Mouse (Mus musculus) brain, embryonic 14.5 days (tissue): Measurements from ENCODE around the gene Sdad1.

ENCODE experiments used
- CTCF ChIP-seq: fragments of 200-500 bp; IDR thresholded peaks from 2 replicates; pipeline ENCODE4 v1.5.1; 2012; ENCODE audit warnings: inconsistent platforms, mild to moderate bottlenecking, moderate library complexity, borderline replicate concordance; ENCODE audit not compliant: insufficient read depth, insufficient read length; ENCODE audit errors: extremely low read depth
- POLR2A ChIP-seq: fragments of 200-500 bp; IDR thresholded peaks from 2 replicates; pipeline ENCODE4 v1.6.1; 2012; ENCODE audit warnings: mild to moderate bottlenecking, inconsistent platforms, borderline replicate concordance; ENCODE audit not compliant: poor library complexity, insufficient read depth, insufficient read length, severe bottlenecking; ENCODE audit errors: extremely low read depth

DNA sequence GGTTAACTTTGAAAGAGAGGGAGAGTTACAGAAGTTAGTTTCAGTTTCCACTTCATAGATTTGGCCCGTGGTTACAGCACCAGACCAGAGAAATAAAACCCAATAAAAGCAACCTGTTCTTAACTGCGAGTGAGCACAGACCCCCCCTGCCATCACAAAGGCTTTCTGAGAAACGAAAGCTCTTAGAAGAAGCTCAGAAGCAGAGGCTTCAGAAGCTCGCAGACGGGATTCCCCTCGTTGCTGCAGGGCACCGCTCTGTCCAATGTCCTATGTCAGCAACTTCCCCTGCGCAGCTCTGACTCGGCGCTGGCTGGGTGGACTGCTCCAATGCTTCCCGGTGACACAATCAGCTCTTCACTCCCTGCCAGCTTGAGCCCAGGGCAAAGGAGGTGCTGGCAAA is 43.2 kb upstream of the Sdad1 start:
- TF ChIP-seq CTCF (no peak), POLR2A (no peak)
